Mouse (Mus musculus) ES-E14 (cell line): ENCODE results near the gene Acp7.

ENCODE experiments used
- CHD2 ChIP-seq: IDR thresholded peaks from 2 replicates; pipeline ENCODE4 v1.6.1; 2014; ENCODE audit warnings: mild to moderate bottlenecking, low read depth, low read length, inconsistent platforms
- ZC3H11A ChIP-seq: IDR thresholded peaks from 2 replicates; pipeline ENCODE4 v1.6.1; 2012; ENCODE audit warnings: low read depth, mild to moderate bottlenecking, inconsistent platforms, low read length, borderline replicate concordance
- ZNF384 ChIP-seq: IDR thresholded peaks from 2 replicates; pipeline ENCODE4 v1.6.1; 2012; ENCODE audit warnings: low read depth, low read length, inconsistent platforms

GRCm38 (mm10) chr7:28582841-28583240 lies 48.3 kb downstream of the Acp7 start:
- TF ChIP-seq ZNF384 (no peak), CHD2 (no peak), ZC3H11A (no peak)
